Mouse (Mus musculus) heart, adult 2 months (tissue): ENCODE data around the gene G6pc2. TPM values are rescaled to one million over a fixed set of nuclear protein-coding genes. Genes with fewer than 3 reads are reported as not detected.

ENCODE experiments used
- DNase-seq, 2 experiments: peaks; one replicate each; pipeline ENCODE4 v3.0.0; 2021
- H3K27ac ChIP-seq: fragments of 200-600 bp; 2 replicates; pipeline ENCODE4 v1.8.1; 2022
- H3K27me3 ChIP-seq: fragments of 200-500 bp; 2 replicates; pipeline ENCODE4 v1.6.1; 2012; ENCODE audit warnings: mild to moderate bottlenecking, low read length, inconsistent platforms, mixed read lengths; ENCODE audit not compliant: control insufficient read depth, insufficient read depth
- H3K36me3 ChIP-seq: fragments of 200-500 bp; 2 replicates; pipeline ENCODE4 v1.6.1; 2012; ENCODE audit warnings: low read length, inconsistent platforms; ENCODE audit not compliant: control insufficient read depth, insufficient read depth
- H3K4me1 ChIP-seq: fragments of 200-500 bp; 2 replicates; pipeline ENCODE4 v1.6.1; 2011; ENCODE audit warnings: low read length; ENCODE audit not compliant: control insufficient read depth, insufficient read depth
- H3K4me3 ChIP-seq: fragments of 200-600 bp; 2 replicates; pipeline ENCODE4 v1.8.1; 2022
- H3K79me2 ChIP-seq: fragments of 200-500 bp; replicated peaks from 2 replicates; pipeline ENCODE4 v1.6.1; 2012; ENCODE audit warnings: mild to moderate bottlenecking, inconsistent platforms, low read length, moderate library complexity, mixed read lengths; ENCODE audit not compliant: control insufficient read depth, insufficient read depth
- H3K9ac ChIP-seq: fragments of 200-500 bp; 2 replicates; pipeline ENCODE4 v1.6.1; 2012; ENCODE audit warnings: low read depth, mild to moderate bottlenecking, control low read depth, inconsistent platforms, low read length, mixed read lengths
- CTCF ChIP-seq: fragments of 200-600 bp; IDR thresholded peaks from 2 replicates; pipeline ENCODE4 v1.8.1; 2022; ENCODE audit warnings: antibody characterized with exemption, mild to moderate bottlenecking, moderate library complexity
- EP300 ChIP-seq: fragments of 200-500 bp; IDR thresholded peaks from 2 replicates; pipeline ENCODE4 v1.6.1; 2011; ENCODE audit warnings: low read depth, low read length, control low read depth; ENCODE audit not compliant: insufficient read depth
- POLR2A ChIP-seq: fragments of 200-500 bp; IDR thresholded peaks from 2 replicates; pipeline ENCODE4 v1.6.1; 2011; ENCODE audit warnings: mild to moderate bottlenecking, low read depth, low read length, control low read depth; ENCODE audit not compliant: insufficient read depth
- WGBS: fragments of 180-500 bp; shearing (Covaris S2); methylation state at CpG from one replicate; pipeline ENCODE4 v1.1.7; 2018; 5-methylcytosine and 5-hydroxymethylcytosine counted together
- intact Hi-C: fragments of 180-260 bp; cut with DNase I; formaldehyde crosslinking; loops from one replicate; pipeline ENCODE4 v1.15.1; 2025
- polyA plus RNA-seq: library from polyadenylated mRNA; depleted of rRNA; stranded (reverse); fragments of >200 nt; gene quantifications from 2 replicates; pipeline ENCODE4 v1.2.3, GENCODE M21; 2012
- total RNA-seq, 2 experiments: library from RNA; stranded (reverse); gene quantifications; 2 replicates each; pipeline ENCODE4 v1.2.3; 2021

G6pc2 gene
- total and polyA plus RNA-seq, 3 experiments: not detected

DNA sequence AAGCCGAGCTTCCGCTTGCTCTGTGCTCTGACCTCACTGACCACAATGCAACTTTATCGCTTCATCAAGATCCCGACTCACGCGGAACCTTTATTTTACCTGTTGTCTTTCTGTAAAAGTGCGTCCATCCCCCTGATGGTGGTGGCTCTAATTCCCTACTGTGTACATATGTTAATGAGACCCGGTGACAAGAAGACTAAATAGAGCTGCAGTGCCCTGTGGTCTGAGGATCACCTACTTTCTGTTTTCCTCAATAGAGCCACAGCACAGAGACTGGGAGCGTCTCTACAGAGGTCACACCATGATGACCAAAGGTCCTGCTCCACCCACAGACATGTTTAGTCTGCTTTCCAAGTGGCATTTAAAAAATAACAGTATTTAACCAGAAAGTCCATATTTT lies 16.0 kb downstream of the G6pc2 start:
- TF ChIP-seq EP300: no peak
- no peak for TF ChIP-seq POLR2A
- no peak for TF ChIP-seq CTCF
- intact Hi-C loops: no loop called here
- Histone ChIP-seq H3K4me1 (no peaks in the 10 kb centered on the region), H3K79me2 (no peaks in the 10 kb centered on the region), H3K36me3 (no peaks in the 10 kb centered on the region; the same call in 1 of the 2 replicates), H3K9ac (no peak overlapping the region), H3K27ac (no peak overlapping the region), H3K4me3 (no peak overlapping the region), H3K27me3 (no peaks in the 10 kb centered on the region)
- WGBS: 91% methylated on average over 9 of the region's 9 CpGs
- no peak for DNase-seq

DNA sequence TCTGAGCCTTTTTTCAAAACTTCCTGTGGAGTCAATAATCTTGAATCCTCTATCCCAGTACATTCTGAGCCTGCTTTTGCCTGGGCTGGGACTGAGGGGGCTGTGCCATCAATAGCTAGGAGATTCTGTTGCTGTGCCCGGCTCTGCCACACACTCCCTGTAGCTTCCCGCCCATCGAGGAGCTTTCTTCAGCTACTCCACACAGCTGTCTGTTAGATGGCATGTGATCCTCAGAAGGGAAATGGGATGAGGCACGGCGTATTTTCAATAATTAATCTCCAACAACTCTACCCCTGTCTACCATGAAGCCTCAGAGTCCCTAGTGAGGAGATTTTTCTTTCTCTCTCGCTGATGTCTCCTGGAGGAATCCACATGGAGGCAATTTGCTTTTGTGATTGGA lies 17.8 kb downstream of the G6pc2 start:
- no peaks in the 10 kb centered on the region for H3K27me3 ChIP-seq
- no peak for DNase-seq
- no peaks in the 10 kb centered on the region for H3K36me3 ChIP-seq
- intact Hi-C loops: no loop called here
- no peaks in the 10 kb centered on the region for H3K4me1 ChIP-seq
- H3K27ac ChIP-seq: no peak overlapping the region
- TF ChIP-seq EP300 (no peak), CTCF (no peak), POLR2A (no peak)
- no peak overlapping the region for H3K4me3 ChIP-seq
- 88% methylated on average over 6 of the region's 6 CpGs for WGBS
- no peak overlapping the region for H3K9ac ChIP-seq
- H3K79me2 ChIP-seq: no peaks in the 10 kb centered on the region

DNA sequence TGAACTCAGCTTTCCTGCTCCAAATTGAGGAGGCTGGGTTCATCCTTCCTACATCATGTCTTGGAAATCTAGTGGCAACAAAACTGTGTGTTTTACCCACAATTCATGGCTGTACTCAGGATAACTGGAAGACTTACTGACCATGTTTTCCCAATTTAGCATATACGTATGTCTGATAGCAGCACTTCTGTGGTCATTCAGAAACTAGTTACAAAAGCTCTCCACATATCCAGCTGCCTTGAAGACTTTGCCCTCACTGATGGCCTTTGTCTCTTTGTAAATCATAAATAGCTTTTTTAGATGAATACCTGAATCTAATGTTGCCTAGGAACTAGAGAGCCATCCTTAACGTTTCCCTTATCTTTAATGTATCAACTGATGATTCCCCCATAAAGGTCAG lies 19.3 kb downstream of the G6pc2 start:
- no peaks in the 10 kb centered on the region for H3K27me3 ChIP-seq
- intact Hi-C loops: no loop called here
- no peaks in the 10 kb centered on the region for H3K79me2 ChIP-seq
- no peak overlapping the region for H3K9ac ChIP-seq
- H3K27ac ChIP-seq: no peak overlapping the region
- H3K4me3 ChIP-seq: no peak overlapping the region
- no peaks in the 10 kb centered on the region for H3K36me3 ChIP-seq
- TF ChIP-seq CTCF (no peak), EP300 (no peak), POLR2A (no peak)
- DNase-seq: no peak
- 80% methylated on average over 2 of the region's 2 CpGs for WGBS
- no peaks in the 10 kb centered on the region for H3K4me1 ChIP-seq

DNA sequence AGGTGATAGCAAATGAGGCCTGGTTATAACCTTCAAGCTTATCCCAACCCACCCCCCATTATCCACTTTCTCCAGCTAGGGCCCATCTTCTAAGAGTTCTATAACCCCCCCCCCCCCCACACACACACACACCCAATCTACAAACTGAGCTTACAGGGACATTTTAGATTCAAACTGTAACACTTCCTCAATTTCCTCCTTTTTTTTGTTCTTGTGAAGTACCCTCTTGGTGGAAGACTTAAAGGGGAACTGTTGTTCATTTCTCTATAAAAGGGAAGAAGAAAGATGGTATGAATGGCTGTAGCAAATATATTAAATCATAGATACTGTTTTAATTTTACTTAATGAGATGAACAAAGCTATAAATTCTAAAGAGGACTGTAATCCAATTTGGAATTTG lies 21.2 kb downstream of the G6pc2 start:
- TF ChIP-seq EP300 (no peak), POLR2A (no peak)
- no peak overlapping the region for H3K4me3 ChIP-seq

DNA sequence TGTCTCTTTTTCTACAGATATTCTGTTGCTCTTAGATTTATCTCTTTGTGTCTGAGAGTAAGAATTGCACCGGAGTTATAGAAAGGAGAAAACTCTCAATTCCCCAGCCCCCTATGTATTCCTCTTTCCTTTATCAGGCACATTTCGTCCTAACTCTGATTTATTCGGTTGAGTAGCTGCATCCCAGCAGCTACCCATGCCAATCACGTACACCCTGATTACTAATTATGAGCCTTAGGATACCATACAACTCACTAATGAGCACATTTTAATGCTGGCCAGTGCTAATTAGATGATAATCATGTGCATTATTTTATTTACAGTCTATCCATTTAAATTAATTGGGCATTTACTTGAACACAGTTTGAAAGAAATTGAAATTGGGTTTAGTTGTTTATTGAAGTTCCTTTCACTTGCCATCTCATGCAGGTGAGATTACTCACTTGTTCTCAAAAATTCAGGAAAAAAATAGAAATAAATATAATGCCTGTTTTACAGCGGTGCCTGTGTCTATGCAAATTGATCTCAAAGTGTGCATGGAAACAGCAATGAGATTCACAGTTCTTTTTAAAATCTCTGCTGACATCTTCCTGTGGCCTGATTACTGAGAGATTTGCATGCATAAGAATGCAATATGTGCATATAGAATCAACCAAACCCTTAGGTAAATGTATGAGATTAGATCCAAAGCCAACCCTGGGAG lies 24.3 kb downstream of the G6pc2 start:
- H3K27ac ChIP-seq: no peak overlapping the region
- H3K79me2 ChIP-seq: no peaks in the 10 kb centered on the region
- no peaks in the 10 kb centered on the region for H3K36me3 ChIP-seq
- H3K9ac ChIP-seq: no peak overlapping the region
- no peak overlapping the region for H3K4me3 ChIP-seq
- no peak for TF ChIP-seq POLR2A
- no peak for TF ChIP-seq CTCF
- no peak for TF ChIP-seq EP300
- intact Hi-C loops: no loop called here
- WGBS: 81% methylated on average over 5 of the region's 5 CpGs
- no peak for DNase-seq
- H3K27me3 ChIP-seq: no peaks in the 10 kb centered on the region
- H3K4me1 ChIP-seq: no peaks in the 10 kb centered on the region

More for the DNA sequence above, 21.2 kb downstream of the G6pc2 start:
- Histone ChIP-seq H3K36me3 (no peaks in the 10 kb centered on the region), H3K27ac (no peak overlapping the region), H3K27me3 (no peaks in the 10 kb centered on the region), H3K79me2 (no peaks in the 10 kb centered on the region), H3K4me1 (no peaks in the 10 kb centered on the region), H3K9ac (no peak overlapping the region)
- DNase-seq: no peak
- intact Hi-C loops: no loop called here

DNA sequence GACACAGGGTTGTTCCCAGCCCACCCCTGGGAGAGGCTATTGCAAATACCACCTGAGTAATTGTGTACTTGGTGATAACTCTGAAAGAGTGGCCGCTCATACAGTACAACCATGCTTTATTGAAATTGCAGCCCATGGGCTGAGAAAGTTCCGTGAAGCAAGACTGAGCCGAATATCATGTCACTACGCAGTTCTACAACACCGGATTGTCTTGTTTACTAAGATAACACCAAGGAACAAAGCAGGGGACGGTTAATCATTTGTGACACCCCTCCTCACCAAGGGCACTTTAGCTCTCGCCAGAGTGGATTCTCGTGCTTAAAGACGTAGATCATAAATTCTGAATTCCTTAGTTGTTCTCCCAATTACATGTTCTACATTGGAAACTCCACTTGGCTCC lies 28.4 kb downstream of the G6pc2 start:
- H3K9ac ChIP-seq: no peak overlapping the region
- no peaks in the 10 kb centered on the region for H3K27me3 ChIP-seq
- H3K36me3 ChIP-seq: no peaks in the 10 kb centered on the region
- no peak overlapping the region for H3K27ac ChIP-seq
- no peaks in the 10 kb centered on the region for H3K79me2 ChIP-seq
- no peaks in the 10 kb centered on the region for H3K4me1 ChIP-seq
- 79% methylated on average over 9 of the region's 9 CpGs for WGBS
- intact Hi-C loops: no loop called here
- no peak for DNase-seq
- TF ChIP-seq POLR2A (no peak), CTCF (no peak), EP300 (no peak)
- H3K4me3 ChIP-seq: no peak overlapping the region
